Mouse (Mus musculus) megakaryocyte, adult 5-6 weeks (primary cell): ENCODE measurements around the gene Tm9sf4. TPM values are rescaled to one million over a fixed set of nuclear protein-coding genes. Genes with fewer than 3 reads are reported as not detected.

Experiments
- ATAC-seq: 2 replicates; pipeline ENCODE4 v1.8.0; 2016; ENCODE audit warnings: mild to moderate bottlenecking, inconsistent platforms; ENCODE audit not compliant: poor library complexity, severe bottlenecking
- total RNA-seq, 2 experiments: library from RNA; stranded (forward) in 1 of 2; stranded (reverse) in 1 of 2; fragments of 153-499, 151-499 nt in 1 of 2; fragments of 221-1000, 200-1000 nt in 1 of 2; gene quantifications; 2 replicates each; pipeline versions ENCODE4 v1.2.3 to v1.2.4; 2015 to 2017

Tm9sf4 gene
- total RNA-seq, 2 experiments from 2014 or later: 56.9 to 85.5 TPM

GRCm38 (mm10) chr2:153249751-153250150 is 88.6 kb downstream of the Tm9sf4 start:
- no peak for ATAC-seq

GRCm38 (mm10) chr2:153256604-153257003 is 95.5 kb downstream of the Tm9sf4 start:
- ATAC-seq: no peak

DNA sequence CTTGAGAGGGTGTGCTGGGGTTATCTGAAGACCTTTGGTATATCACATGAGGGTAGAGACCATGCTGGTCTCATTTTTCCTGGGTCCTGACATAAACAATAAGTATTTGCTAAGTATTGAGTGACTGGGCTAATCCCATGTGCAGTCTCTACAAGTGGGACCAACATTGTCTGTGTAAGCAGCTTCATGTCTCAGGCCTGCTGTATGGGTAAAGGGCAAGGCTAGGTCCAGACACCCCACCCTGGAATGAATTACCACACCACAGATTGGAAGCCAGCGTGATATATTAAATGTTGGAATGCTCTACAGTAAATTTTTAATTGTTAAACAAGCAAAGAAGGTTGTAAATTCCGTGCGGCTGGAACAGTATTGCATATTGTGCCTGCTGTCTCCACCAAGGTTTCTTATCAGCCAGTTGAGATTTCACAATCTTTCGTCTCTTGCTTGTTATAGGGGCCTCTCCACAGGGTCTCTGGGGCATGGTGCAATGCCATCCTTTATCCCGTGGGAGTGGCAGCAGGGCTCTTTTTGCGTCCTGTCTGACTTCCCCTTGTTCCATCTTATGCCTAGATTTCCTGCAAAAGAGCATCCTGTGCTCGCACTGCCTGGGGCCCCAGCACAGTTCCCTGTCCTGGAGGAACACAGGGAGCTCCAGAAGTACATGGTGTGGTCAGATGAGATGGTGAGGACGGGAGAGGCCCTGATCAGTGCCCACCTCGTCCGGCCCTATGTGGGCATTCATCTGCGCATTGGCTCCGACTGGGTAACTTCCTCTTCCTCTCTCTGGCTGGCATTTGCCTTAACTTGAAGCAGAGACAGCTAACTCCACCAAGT is 98.1 kb downstream of the Tm9sf4 start:
- ATAC-seq: peak; percentile 86

Other genes with a start within 250 kb of the Tm9sf4 start
- gene Mylk2, start 250.0 kb upstream of the Tm9sf4 start, total RNA-seq (2015): not detected in 2 replicates
- not detected in 2 replicates for gene Mylk2, start 250.0 kb upstream of the Tm9sf4 start, total RNA-seq (2017)
- not detected in 2 replicates for gene Foxs1, start 228.1 kb upstream of the Tm9sf4 start, total RNA-seq (2015)
- gene Foxs1, start 228.1 kb upstream of the Tm9sf4 start, total RNA-seq (2017): not detected in 2 replicates
- gene Dusp15, start 209.6 kb upstream of the Tm9sf4 start, total RNA-seq (2015): not detected in 2 replicates
- not detected in 2 replicates for gene Dusp15, start 209.6 kb upstream of the Tm9sf4 start, total RNA-seq (2017)
- 0.38 TPM in 1 of 2 replicates, not detected in the other for gene Ttll9, start 198.8 kb upstream of the Tm9sf4 start, total RNA-seq (2015)
- gene Ttll9, start 198.8 kb upstream of the Tm9sf4 start, total RNA-seq (2017): 0.28 TPM in 1 of 2 replicates, not detected in the other
- 34.0 and 38.6 TPM in 2 replicates for gene Pdrg1, start 145.9 kb upstream of the Tm9sf4 start, total RNA-seq (2015)
- 80.2 and 129 TPM in 2 replicates for gene Pdrg1, start 145.9 kb upstream of the Tm9sf4 start, total RNA-seq (2017)
- gene Xkr7, start 129.5 kb upstream of the Tm9sf4 start, total RNA-seq (2015): not detected in 2 replicates
- gene Xkr7, start 129.5 kb upstream of the Tm9sf4 start, total RNA-seq (2017): not detected in 2 replicates
- gene Ccm2l, start 95.3 kb upstream of the Tm9sf4 start, total RNA-seq (2015): 0.59 TPM in 1 of 2 replicates, not detected in the other
- gene Ccm2l, start 95.3 kb upstream of the Tm9sf4 start, total RNA-seq (2017): 0.22 TPM in 1 of 2 replicates, not detected in the other
- 207 and 212 TPM in 2 replicates for gene Hck, start 52.8 kb upstream of the Tm9sf4 start, total RNA-seq (2015)
- gene Hck, start 52.8 kb upstream of the Tm9sf4 start, total RNA-seq (2017): 279 and 282 TPM in 2 replicates
- gene Tspyl3, start 64.1 kb downstream of the Tm9sf4 start, total RNA-seq (2015): 5.6 and 6.2 TPM in 2 replicates
- 4.0 and 6.5 TPM in 2 replicates for gene Tspyl3, start 64.1 kb downstream of the Tm9sf4 start, total RNA-seq (2017)
- gene Plagl2, start 80.1 kb downstream of the Tm9sf4 start, total RNA-seq (2015): 40.6 and 43.8 TPM in 2 replicates
- 5.7 and 9.1 TPM in 2 replicates for gene Plagl2, start 80.1 kb downstream of the Tm9sf4 start, total RNA-seq (2017)
- gene Pofut1, start 80.2 kb downstream of the Tm9sf4 start, total RNA-seq (2015): 6.2 and 8.1 TPM in 2 replicates
- gene Pofut1, start 80.2 kb downstream of the Tm9sf4 start, total RNA-seq (2017): 12.2 and 12.8 TPM in 2 replicates
- gene Kif3b, start 130.1 kb downstream of the Tm9sf4 start, total RNA-seq (2015): 13.2 and 16.5 TPM in 2 replicates
- gene Kif3b, start 130.1 kb downstream of the Tm9sf4 start, total RNA-seq (2017): 23.5 and 30.2 TPM in 2 replicates
- gene Asxl1, start 184.5 kb downstream of the Tm9sf4 start, total RNA-seq (2015): 29.3 and 40.6 TPM in 2 replicates
- gene Asxl1, start 184.5 kb downstream of the Tm9sf4 start, total RNA-seq (2017): 30.9 and 35.4 TPM in 2 replicates